Mouse (Mus musculus): ENCODE results near the gene Ncs1. TPM values are rescaled to one million over a fixed set of nuclear protein-coding genes. Genes with fewer than 3 reads are reported as not detected.

Gene Ncs1
- polyA plus RNA-seq, 2 experiments = 20.5 to 45.1 TPM

DNA sequence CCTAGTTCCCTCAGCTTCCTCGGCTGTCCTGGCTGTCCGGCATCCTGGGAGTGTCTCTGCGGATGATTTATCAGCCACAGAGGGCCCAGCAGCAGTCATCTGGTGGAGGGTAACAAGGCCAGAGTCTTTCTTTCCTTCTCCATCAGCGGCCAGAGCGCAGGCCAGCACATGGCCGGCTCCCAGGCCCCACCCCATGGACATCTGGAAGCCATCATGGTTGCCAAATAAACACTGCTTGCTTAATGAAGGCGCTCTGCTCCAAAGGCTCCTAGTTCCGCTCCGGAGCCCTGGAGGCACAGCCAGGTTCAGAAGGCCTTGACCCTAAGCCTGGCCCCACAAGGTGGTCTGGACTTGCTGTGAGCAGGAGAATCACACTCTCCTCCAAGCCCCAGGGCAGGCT lies 94.2 kb downstream of the Ncs1 start:
- TF ChIP-seq POLR2A (IDR thresholded peaks at IDR 0.05; ENCODE audit: borderline replicate concordance, extremely low read depth, insufficient read depth, insufficient read length) = no peak
- Histone ChIP-seq H3K27me3 (ENCODE audit: control insufficient read depth, insufficient read depth, low read length) (no peaks in the 10 kb centered on the region), H3K9me3 (ENCODE audit: control insufficient read depth, low read length) (no peaks in the 10 kb centered on the region), H3K36me3 (ENCODE audit: control insufficient read depth, insufficient read depth, low read length) (no peaks in the 10 kb centered on the region), H3K4me1 (ENCODE audit: control insufficient read depth, insufficient read depth, low read length) (peaks cover 4% of the 10 kb centered on the region; the same call in 1 of the 2 replicates), H3K9ac (ENCODE audit: low read depth, low read length, severe bottlenecking) (no peak overlapping the region), H3K4me2 (replicated peaks; ENCODE audit: low read depth, low read length, severe bottlenecking) (no peak overlapping the region), H3K4me3 (replicated peaks; ENCODE audit: low read length) (no peak overlapping the region), H3K27ac (replicated peaks; ENCODE audit: low read depth, low read length) (no peak overlapping the region)
- DNase-seq (ENCODE audit: low spot score) = peak; percentile 45
- no peak for ATAC-seq (ENCODE audit: low FRiP score, low read depth)
- 13% methylated on average over 9 of the region's 9 CpGs for WGBS

DNA sequence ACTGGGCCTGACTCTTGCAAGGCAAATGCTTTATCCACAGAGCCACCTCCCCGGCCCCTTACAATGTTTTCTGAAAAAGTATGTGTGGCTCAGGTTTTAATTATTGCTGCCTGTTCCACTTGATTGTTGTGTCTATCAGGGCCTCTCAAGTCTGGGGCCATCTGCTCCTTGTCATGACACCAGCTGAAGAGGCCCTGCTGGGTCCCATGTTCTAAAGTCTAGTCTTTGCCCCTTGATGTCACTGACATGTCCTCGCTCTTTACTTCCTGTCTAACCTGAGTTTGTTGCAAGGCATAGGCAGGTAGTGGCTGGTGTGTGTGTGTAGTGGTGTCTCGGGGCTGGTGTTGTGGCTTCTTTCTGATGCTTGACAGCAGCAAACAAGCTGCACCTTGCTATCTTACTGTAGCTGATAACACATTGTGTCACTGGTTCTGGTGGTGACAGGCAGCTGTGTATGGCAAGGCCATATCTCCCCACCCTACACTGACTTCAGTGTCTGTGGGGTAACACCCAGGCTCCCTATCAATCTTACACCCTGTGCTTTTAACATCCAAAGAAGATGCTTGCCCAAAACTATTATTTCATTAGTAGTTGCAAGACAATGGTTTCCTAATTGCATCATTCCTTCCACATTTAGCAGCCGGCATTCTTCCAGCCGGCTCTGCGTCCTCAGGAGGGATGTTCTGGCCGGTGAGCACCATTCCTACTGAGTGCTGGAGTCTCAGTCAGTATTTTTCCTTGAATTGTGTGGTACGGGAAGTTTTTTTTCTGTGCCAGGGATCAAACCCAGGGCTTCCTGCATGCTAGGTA lies 96.3 kb downstream of the Ncs1 start:
- H3K9me3 ChIP-seq (ENCODE audit: control insufficient read depth, low read length) = no peaks in the 10 kb centered on the region
- no peak overlapping the region for H3K27ac ChIP-seq (replicated peaks; ENCODE audit: low read depth, low read length)
- H3K36me3 ChIP-seq (ENCODE audit: control insufficient read depth, insufficient read depth, low read length) = no peaks in the 10 kb centered on the region
- ATAC-seq (ENCODE audit: low FRiP score, low read depth) = no peak
- H3K4me3 ChIP-seq (replicated peaks; ENCODE audit: low read length) = no peak overlapping the region
- H3K27me3 ChIP-seq (ENCODE audit: control insufficient read depth, insufficient read depth, low read length) = no peaks in the 10 kb centered on the region
- peaks cover 4% of the 10 kb centered on the region; the same call in 1 of the 2 replicates for H3K4me1 ChIP-seq (ENCODE audit: control insufficient read depth, insufficient read depth, low read length)
- no peak overlapping the region for H3K4me2 ChIP-seq (replicated peaks; ENCODE audit: low read depth, low read length, severe bottlenecking)
- no peak for TF ChIP-seq POLR2A (IDR thresholded peaks at IDR 0.05; ENCODE audit: borderline replicate concordance, extremely low read depth, insufficient read depth, insufficient read length)
- no peak overlapping the region for H3K9ac ChIP-seq (ENCODE audit: low read depth, low read length, severe bottlenecking)
- no peak for DNase-seq (ENCODE audit: low spot score)
- 56% methylated on average over 8 of the region's 8 CpGs for WGBS

Other genes starting within 250 kb of the Ncs1 start
- gene Fnbp1, start 103.8 kb upstream of the Ncs1 start, polyA plus RNA-seq (2012; rRNA removed) = 40.8 and 41.5 TPM in 2 replicates
- gene Fnbp1, start 103.8 kb upstream of the Ncs1 start, polyA plus RNA-seq (2014; fragmentation: Nextera tagmentation; extraction: Ambion mirVana) = 25.6 and 26.6 TPM in 2 replicates
- gene Gpr107, start 93.5 kb upstream of the Ncs1 start, polyA plus RNA-seq (2012; rRNA removed) = 34.5 and 37.0 TPM in 2 replicates
- gene Gpr107, start 93.5 kb upstream of the Ncs1 start, polyA plus RNA-seq (2014; fragmentation: Nextera tagmentation; extraction: Ambion mirVana) = 25.1 and 28.6 TPM in 2 replicates
- gene Hmcn2, start 68.6 kb downstream of the Ncs1 start, polyA plus RNA-seq (2012; rRNA removed) = 0.56 and 0.70 TPM in 2 replicates
- gene Hmcn2, start 68.6 kb downstream of the Ncs1 start, polyA plus RNA-seq (2014; fragmentation: Nextera tagmentation; extraction: Ambion mirVana) = 0.12 and 0.23 TPM in 2 replicates
- gene Ass1, start 224.4 kb downstream of the Ncs1 start, polyA plus RNA-seq (2012; rRNA removed) = 15.4 and 17.1 TPM in 2 replicates
- gene Ass1, start 224.4 kb downstream of the Ncs1 start, polyA plus RNA-seq (2014; fragmentation: Nextera tagmentation; extraction: Ambion mirVana) = 21.3 and 27.1 TPM in 2 replicates

Measured in limb, embryonic 14.5 days (tissue).